Mouse (Mus musculus) embryonic facial prominence, embryonic 13.5 days (tissue): Measurements from ENCODE around the gene Dnmbp. TPM values are rescaled to one million over a fixed set of nuclear protein-coding genes. Genes with fewer than 3 reads are reported as not detected.

Source experiments
- ATAC-seq: fragments of 200-750 bp; cut with Nextera tagmentation; 2 replicates; pipeline ENCODE4 v1.8.0; 2017; ENCODE audit warnings: low read depth; ENCODE audit not compliant: insufficient number of reproducible peaks, insufficient read depth, low FRiP score, low TSS enrichment
- H3K27ac ChIP-seq: fragments of 300-500 bp; sonication (generic); 2 replicates; pipeline ENCODE4 v1.5.1; 2015; ENCODE audit warnings: moderate library complexity, mild to moderate bottlenecking, inconsistent platforms
- H3K27me3 ChIP-seq: fragments of 300-500 bp; sonication (generic); 2 replicates; pipeline ENCODE4 v1.6.1; 2015; ENCODE audit warnings: mild to moderate bottlenecking, inconsistent platforms
- H3K36me3 ChIP-seq: fragments of 300-500 bp; sonication (generic); 2 replicates; pipeline ENCODE4 v1.6.1; 2015; ENCODE audit warnings: mild to moderate bottlenecking, inconsistent platforms
- H3K4me1 ChIP-seq: fragments of 300-500 bp; sonication (generic); 2 replicates; pipeline ENCODE4 v1.6.1; 2015; ENCODE audit warnings: inconsistent platforms
- H3K4me2 ChIP-seq: fragments of 300-500 bp; sonication (generic); 2 replicates; pipeline ENCODE4 v1.6.1; 2015; ENCODE audit warnings: moderate library complexity, mild to moderate bottlenecking, inconsistent platforms
- H3K4me3 ChIP-seq: fragments of 300-500 bp; sonication (generic); 2 replicates; pipeline ENCODE4 v1.5.1; 2015; ENCODE audit warnings: mild to moderate bottlenecking, inconsistent platforms
- H3K9ac ChIP-seq: fragments of 300-500 bp; sonication (generic); 2 replicates; pipeline ENCODE4 v1.6.1; 2015; ENCODE audit warnings: mild to moderate bottlenecking, inconsistent platforms
- H3K9me3 ChIP-seq: fragments of 300-500 bp; sonication (generic); 2 replicates; pipeline ENCODE4 v1.6.1; 2016; ENCODE audit warnings: inconsistent platforms
- WGBS: fragments of 180-500 bp; shearing (Covaris S2); methylation state at CpG from one replicate; pipeline ENCODE4 v1.1.7; 2015; ENCODE audit warnings: mixed read lengths; 5-methylcytosine and 5-hydroxymethylcytosine counted together
- polyA plus RNA-seq: library from polyadenylated mRNA; unstranded; fragments of >200 nt; fragmentation: Nextera tagmentation; extraction: Ambion mirVana; gene quantifications from 2 replicates; pipeline ENCODE4 v1.2.1, GENCODE M21; 2015

Gene Dnmbp
- polyA plus RNA-seq, 1 experiment from 2014 or later, result 19.9 TPM

DNA sequence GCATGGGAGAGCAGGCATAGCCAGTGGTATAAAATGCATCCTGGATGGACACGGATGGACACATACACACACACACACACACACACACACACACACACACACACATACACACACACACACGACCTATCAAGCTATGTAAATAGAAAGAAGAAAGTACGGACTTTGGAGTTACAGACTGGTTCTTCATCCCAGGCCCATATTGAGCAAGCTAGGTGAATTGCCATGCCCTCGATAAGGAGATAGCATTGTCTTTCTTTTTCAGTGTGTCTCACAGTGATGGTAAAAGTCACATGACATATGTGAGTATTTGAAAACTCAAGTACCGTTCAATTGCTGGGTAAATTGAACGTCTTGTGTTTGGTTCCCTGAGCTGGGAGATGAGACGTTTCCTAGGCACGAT, 113.1 kb downstream of the Dnmbp start:
- Histone ChIP-seq H3K9ac (no peak overlapping the region), H3K36me3 (no peaks in the 10 kb centered on the region), H3K4me1 (no peaks in the 10 kb centered on the region), H3K9me3 (no peaks in the 10 kb centered on the region), H3K4me3 (no peak overlapping the region), H3K27me3 (no peaks in the 10 kb centered on the region; the same call in 1 of the 2 replicates), H3K4me2 (no peak overlapping the region), H3K27ac (no peak overlapping the region)
- WGBS, result 72% methylated on average over 8 of the region's 8 CpGs
- no peak for ATAC-seq

DNA sequence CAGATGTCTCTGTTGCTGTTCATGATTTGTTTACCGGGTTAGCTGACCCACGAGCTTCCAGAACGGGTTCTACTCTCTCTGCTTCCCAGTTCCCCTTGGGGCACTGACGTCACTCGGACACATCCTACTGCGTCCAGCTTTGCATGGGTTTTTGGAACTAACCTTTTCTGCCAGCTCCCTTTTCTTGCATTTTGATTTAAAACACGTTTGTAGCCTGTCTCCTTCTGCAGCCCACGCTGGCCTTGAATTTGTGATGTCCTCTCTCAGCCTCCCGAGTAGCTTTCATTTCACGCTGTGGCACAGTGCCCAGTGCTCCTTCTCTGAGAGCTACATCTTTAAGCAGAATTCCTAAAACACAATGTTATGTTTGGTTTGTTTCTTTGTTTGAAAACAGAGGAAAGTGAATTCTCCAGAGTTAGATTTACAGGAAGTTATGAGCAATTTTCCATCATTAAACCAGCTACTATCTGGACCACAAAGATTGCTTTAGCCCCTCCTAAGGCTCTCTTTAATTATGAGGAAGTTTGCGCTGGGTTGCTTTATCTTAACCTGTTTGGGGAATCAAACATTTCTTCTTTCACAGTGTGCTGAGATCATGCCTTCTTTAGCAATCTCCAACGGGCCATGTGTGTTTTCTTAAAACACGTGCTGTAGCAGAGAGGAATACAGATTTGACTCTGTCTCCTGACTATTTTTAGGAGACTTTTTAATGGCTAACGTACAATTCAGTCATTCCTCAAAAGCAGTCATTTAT, 124.2 kb downstream of the Dnmbp start:
- no peak overlapping the region for H3K4me2 ChIP-seq
- ATAC-seq, result no peak
- no peak overlapping the region for H3K9ac ChIP-seq
- no peaks in the 10 kb centered on the region for H3K36me3 ChIP-seq
- no peaks in the 10 kb centered on the region for H3K4me1 ChIP-seq
- H3K9me3 ChIP-seq, result no peaks in the 10 kb centered on the region
- H3K4me3 ChIP-seq, result no peak overlapping the region
- H3K27me3 ChIP-seq, result no peaks in the 10 kb centered on the region
- H3K27ac ChIP-seq, result no peak overlapping the region
- 58% methylated on average over 14 of the region's 14 CpGs for WGBS

GRCm38 (mm10) chr19:43813315-43813714, 126.7 kb downstream of the Dnmbp start:
- Histone ChIP-seq H3K4me2 (no peak overlapping the region), H3K4me1 (no peaks in the 10 kb centered on the region), H3K9me3 (no peaks in the 10 kb centered on the region), H3K9ac (no peak overlapping the region), H3K4me3 (no peak overlapping the region), H3K36me3 (no peaks in the 10 kb centered on the region), H3K27me3 (no peaks in the 10 kb centered on the region), H3K27ac (no peak overlapping the region)
- WGBS, result 86% methylated on average over 10 of the region's 10 CpGs
- ATAC-seq, result no peak

DNA sequence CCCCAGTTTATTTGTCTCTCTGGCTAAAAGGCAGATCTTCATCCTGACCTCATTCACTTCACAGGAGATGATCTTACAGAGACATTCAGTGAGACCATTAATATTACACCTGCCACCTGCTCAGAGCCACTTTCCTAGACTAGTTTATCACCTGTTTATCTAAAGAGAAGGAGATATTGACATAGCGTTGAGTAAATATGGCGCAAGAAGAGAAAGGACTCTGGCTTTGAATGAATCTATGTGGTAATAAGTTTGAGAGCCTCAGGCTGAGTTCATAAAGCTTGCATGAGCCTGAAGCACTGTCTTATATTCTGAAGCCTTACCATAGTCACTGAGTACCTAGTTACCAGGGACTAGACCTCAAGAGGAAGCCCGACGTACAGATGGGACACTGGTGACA, 128.6 kb downstream of the Dnmbp start:
- Histone ChIP-seq H3K27ac (no peak overlapping the region), H3K4me1 (no peaks in the 10 kb centered on the region), H3K9me3 (no peaks in the 10 kb centered on the region), H3K4me3 (no peak overlapping the region), H3K36me3 (no peaks in the 10 kb centered on the region), H3K9ac (no peak overlapping the region), H3K4me2 (no peak overlapping the region), H3K27me3 (no peaks in the 10 kb centered on the region)
- ATAC-seq, result no peak
- WGBS, result 91% methylated on average over 4 of the region's 4 CpGs

GRCm38 (mm10) chr19:43809331-43809730, 130.7 kb downstream of the Dnmbp start:
- no peaks in the 10 kb centered on the region for H3K36me3 ChIP-seq
- no peak overlapping the region for H3K9ac ChIP-seq
- H3K27ac ChIP-seq, result no peak overlapping the region
- WGBS, result 47% methylated on average over 4 of the region's 4 CpGs
- no peaks in the 10 kb centered on the region for H3K9me3 ChIP-seq
- no peaks in the 10 kb centered on the region for H3K4me1 ChIP-seq
- no peak overlapping the region for H3K4me3 ChIP-seq
- H3K4me2 ChIP-seq, result no peak overlapping the region
- no peaks in the 10 kb centered on the region for H3K27me3 ChIP-seq
- no peak for ATAC-seq

- Histone ChIP-seq H3K4me2 (no peak overlapping the region), H3K36me3 (no peaks in the 10 kb centered on the region), H3K9me3 (no peaks in the 10 kb centered on the region), H3K4me3 (no peak overlapping the region), H3K27me3 (no peaks in the 10 kb centered on the region), H3K27ac (no peak overlapping the region), H3K4me1 (no peaks in the 10 kb centered on the region), H3K9ac (no peak overlapping the region)
- ATAC-seq, result no peak
- WGBS, result 81% methylated on average over 10 of the region's 10 CpGs
Observed at GRCm38 (mm10) chr19:43803866-43804265, 136.1 kb downstream of the Dnmbp start.

GRCm38 (mm10) chr19:43801427-43802051, 138.5 kb downstream of the Dnmbp start:
- Histone ChIP-seq H3K4me2 (no peak overlapping the region), H3K27ac (no peak overlapping the region), H3K4me1 (no peaks in the 10 kb centered on the region), H3K9me3 (no peaks in the 10 kb centered on the region), H3K36me3 (no peaks in the 10 kb centered on the region), H3K27me3 (no peaks in the 10 kb centered on the region), H3K4me3 (no peak overlapping the region), H3K9ac (no peak overlapping the region)
- WGBS, result 77% methylated on average over 9 of the region's 9 CpGs
- no peak for ATAC-seq

- no peaks in the 10 kb centered on the region for H3K9me3 ChIP-seq
- H3K4me3 ChIP-seq, result no peak overlapping the region
- 76% methylated on average over 5 of the region's 5 CpGs for WGBS
- H3K36me3 ChIP-seq, result no peaks in the 10 kb centered on the region
- no peak for ATAC-seq
- no peaks in the 10 kb centered on the region for H3K27me3 ChIP-seq
- no peak overlapping the region for H3K27ac ChIP-seq
- H3K9ac ChIP-seq, result no peak overlapping the region
- H3K4me2 ChIP-seq, result no peak overlapping the region
- no peaks in the 10 kb centered on the region for H3K4me1 ChIP-seq
Observed at GRCm38 (mm10) chr19:43797216-43797615, 142.8 kb downstream of the Dnmbp start.

Other genes with a start within 250 kb of the Dnmbp start
- 12.4 and 13.4 TPM in 2 replicates for gene Cutc, start 187.2 kb downstream of the Dnmbp start, polyA plus RNA-seq
- gene Cox15, start 187.2 kb downstream of the Dnmbp start, polyA plus RNA-seq, result 12.5 and 14.4 TPM in 2 replicates
- gene Abcc2, start 158.0 kb downstream of the Dnmbp start, polyA plus RNA-seq, result 0.08 and 0.28 TPM in 2 replicates
- 1.6 TPM in 1 of 2 replicates, not detected in the other for gene Cpn1, start 46.4 kb upstream of the Dnmbp start, polyA plus RNA-seq
- 0.40 TPM in 1 of 2 replicates, not detected in the other for gene Cyp2c23, start 89.0 kb upstream of the Dnmbp start, polyA plus RNA-seq
- gene Erlin1, start 129.6 kb upstream of the Dnmbp start, polyA plus RNA-seq, result 31.3 and 31.4 TPM in 2 replicates
- gene Chuk, start 167.3 kb upstream of the Dnmbp start, polyA plus RNA-seq, result 49.9 and 54.3 TPM in 2 replicates
- gene Cwf19l1, start 195.7 kb upstream of the Dnmbp start, polyA plus RNA-seq, result 34.1 and 43.6 TPM in 2 replicates
- gene Bloc1s2, start 206.3 kb upstream of the Dnmbp start, polyA plus RNA-seq, result 93.7 and 98.7 TPM in 2 replicates